ENCODE assay signal across 21 mouse cellular contexts in genomic region chr5:97809007-97809406, GRCm38 (mm10).
A peak's percentile ranks its signal among the peaks of the same experiment; 100 is the strongest.
DNase-seq lines count a peak whose midpoint lies in the region; ATAC-seq and TF ChIP-seq lines count a peak whose summit lies in the region.
"Had no signal": no experiment of that assay in that cellular context is flagged by ENCODE, and none has a peak within 500 bp of the region (broad histone marks: within the 10 kb centered on the region; RNA-seq: fewer than 3 reads in every experiment).

No protein-coding gene starts in this region.

- no peaks in the 10 kb centered on the region for H3K4me1 ChIP-seq in heart, embryonic 10.5 days
- peaks cover 5% of the 10 kb centered on the region; the same call in 1 of the 2 replicates for H3K4me1 ChIP-seq in limb, embryonic 14.5 days (ENCODE audit: control insufficient read depth, insufficient read depth, low read length)
- peaks cover 6% of the 10 kb centered on the region for H3K4me1 ChIP-seq in limb, embryonic 10.5 days
- H3K4me1 ChIP-seq: embryonic facial prominence, embryonic 12.5 days; hindbrain, embryonic 15.5 days; limb, embryonic 15.5 days; midbrain, embryonic 15.5 days; neural tube, embryonic 15.5 days had no signal

- H3K4me3 ChIP-seq in heart, embryonic 10.5 days: no peak overlapping the region
- no peak overlapping the region for H3K4me3 ChIP-seq in limb, embryonic 14.5 days (replicated peaks; ENCODE audit: low read length)
- no peak overlapping the region for H3K4me3 ChIP-seq in limb, embryonic 10.5 days
- H3K4me3 ChIP-seq: embryonic facial prominence, embryonic 12.5 days; hindbrain, embryonic 15.5 days; limb, embryonic 15.5 days; midbrain, embryonic 15.5 days; neural tube, embryonic 15.5 days had no signal

- no peak overlapping the region for H3K9ac ChIP-seq in limb, embryonic 14.5 days (ENCODE audit: low read depth, low read length, severe bottlenecking)
- H3K9ac ChIP-seq: embryonic facial prominence, embryonic 12.5 days; hindbrain, embryonic 15.5 days; limb, embryonic 15.5 days; liver, postnatal 0 days; midbrain, embryonic 15.5 days; neural tube, embryonic 15.5 days had no signal

- H3K4me2 ChIP-seq in limb, embryonic 14.5 days (replicated peaks; ENCODE audit: low read depth, low read length, severe bottlenecking): no peak overlapping the region
- H3K4me2 ChIP-seq: embryonic facial prominence, embryonic 12.5 days; hindbrain, embryonic 15.5 days; limb, embryonic 15.5 days; midbrain, embryonic 15.5 days; neural tube, embryonic 15.5 days had no signal

- DNase-seq in gastrocnemius, adult 18-20 months (ENCODE audit: low spot score): peak; percentile 38
- DNase-seq in gastrocnemius, postnatal 25 days: no peak
- peak; percentile 16 to 33 for DNase-seq in heart, postnatal 10 days
- DNase-seq in heart, embryonic 10.5 days (ENCODE audit: low spot score): no peak
- DNase-seq in limb, embryonic 14.5 days (ENCODE audit: low spot score): peak; percentile 60
- DNase-seq in limb, embryonic 10.5 days (ENCODE audit: low spot score): no peak
- DNase-seq in Muller cell, postnatal 12 days (ENCODE audit: inconsistent ontology term): peak; percentile 83
- DNase-seq: adrenal gland, postnatal 10 days; cerebellum, adult 9-11 months; liver, postnatal 0 days; spleen, adult 18-20 months; thymus, postnatal 25 days had no signal

- intact Hi-C loops in heart, postnatal 10 days (cut with DNase I): no loop called here

- ATAC-seq in limb, embryonic 14.5 days (ENCODE audit: low FRiP score, low read depth): no peak
- ATAC-seq: activated CD4-positive, CD25-positive, alpha-beta regulatory T cell, adult 4 months; CD4-positive, CD25-positive, alpha-beta regulatory T cell, adult 4 months; forebrain, embryonic 14.5 days; intestine, postnatal 0 days; liver, postnatal 0 days; midbrain, embryonic 15.5 days had no signal

- H3K27me3 ChIP-seq in heart, embryonic 10.5 days (ENCODE audit: insufficient read depth, poor library complexity, severe bottlenecking): no peaks in the 10 kb centered on the region
- H3K27me3 ChIP-seq in limb, embryonic 14.5 days (ENCODE audit: control insufficient read depth, insufficient read depth, low read length): no peaks in the 10 kb centered on the region
- no peaks in the 10 kb centered on the region for H3K27me3 ChIP-seq in limb, embryonic 10.5 days (ENCODE audit: low read depth, poor library complexity, severe bottlenecking)
- H3K27me3 ChIP-seq: embryonic facial prominence, embryonic 12.5 days; hindbrain, embryonic 15.5 days; limb, embryonic 15.5 days; midbrain, embryonic 15.5 days; neural tube, embryonic 15.5 days had no signal

- TF ChIP-seq POLR2A in limb, embryonic 14.5 days (IDR thresholded peaks at IDR 0.05; ENCODE audit: borderline replicate concordance, extremely low read depth, insufficient read depth, insufficient read length): no peak

- no peak overlapping the region for H3K27ac ChIP-seq in heart, embryonic 10.5 days
- no peak overlapping the region for H3K27ac ChIP-seq in limb, embryonic 14.5 days (replicated peaks; ENCODE audit: low read depth, low read length)
- no peak overlapping the region for H3K27ac ChIP-seq in limb, embryonic 10.5 days
- H3K27ac ChIP-seq: embryonic facial prominence, embryonic 12.5 days; hindbrain, embryonic 15.5 days; limb, embryonic 15.5 days; midbrain, embryonic 15.5 days; neural tube, embryonic 15.5 days had no signal

- H3K9me3 ChIP-seq in heart, embryonic 10.5 days: no peaks in the 10 kb centered on the region
- no peaks in the 10 kb centered on the region for H3K9me3 ChIP-seq in limb, embryonic 14.5 days (ENCODE audit: control insufficient read depth, low read length)
- no peaks in the 10 kb centered on the region for H3K9me3 ChIP-seq in limb, embryonic 10.5 days (replicated peaks)
- H3K9me3 ChIP-seq: embryonic facial prominence, embryonic 12.5 days; hindbrain, embryonic 15.5 days; limb, embryonic 15.5 days; midbrain, embryonic 15.5 days; neural tube, embryonic 15.5 days had no signal

- WGBS in heart, embryonic 10.5 days: 52% methylated on average over 2 of the region's 2 CpGs
- WGBS in limb, embryonic 14.5 days: 22% methylated on average over 2 of the region's 2 CpGs
- 68% methylated on average over 2 of the region's 2 CpGs for whole genome bisulfite sequencing in limb, embryonic 10.5 days

- H3K36me3 ChIP-seq in heart, embryonic 10.5 days: no peaks in the 10 kb centered on the region
- H3K36me3 ChIP-seq in limb, embryonic 14.5 days (ENCODE audit: control insufficient read depth, insufficient read depth, low read length): no peaks in the 10 kb centered on the region
- no peaks in the 10 kb centered on the region for H3K36me3 ChIP-seq in limb, embryonic 10.5 days
- H3K36me3 ChIP-seq: embryonic facial prominence, embryonic 12.5 days; hindbrain, embryonic 15.5 days; limb, embryonic 15.5 days; midbrain, embryonic 15.5 days; neural tube, embryonic 15.5 days had no signal

Comparison
In these comparisons a context has a peak if more than half of its experiments do, and no peak if none do; other contexts are left out.
1. DNase-seq: peak in gastrocnemius, adult 18-20 months (single experiment), heart, postnatal 10 days (2 of 2), limb, embryonic 14.5 days (single experiment) and Muller cell, postnatal 12 days (single experiment); none in gastrocnemius, postnatal 25 days (single experiment), heart, embryonic 10.5 days (single experiment) and limb, embryonic 10.5 days (single experiment).